In genomic region chr17:26601514-26601913, GRCm38 (mm10) we compare ENCODE assay signal across 9 mouse cellular contexts. TPM values are rescaled to one million over a fixed set of nuclear protein-coding genes. Genes with fewer than 3 reads are reported as not detected.
A peak's percentile ranks its signal among the peaks of the same experiment; 100 is the strongest.
DNase-seq lines count a peak whose midpoint lies in the region; ATAC-seq and TF ChIP-seq lines count a peak whose summit lies in the region.
"Had no signal": no experiment of that assay in that cellular context is flagged by ENCODE, and none has a peak within 500 bp of the region (broad histone marks: within the 10 kb centered on the region; RNA-seq: fewer than 3 reads in every experiment).

No protein-coding gene starts in this region.

- no peaks in the 10 kb centered on the region for H3K9me3 ChIP-seq in heart, postnatal 0 days (replicated peaks; ENCODE audit: control insufficient read depth, low read length)
- no peaks in the 10 kb centered on the region for H3K9me3 ChIP-seq in neural tube, embryonic 11.5 days (ENCODE audit: control insufficient read depth, low read length)
- H3K9me3 ChIP-seq in liver, embryonic 13.5 days (replicated peaks), result no peaks in the 10 kb centered on the region
- no peaks in the 10 kb centered on the region for H3K9me3 ChIP-seq in stomach, postnatal 0 days (ENCODE audit: control insufficient read depth, low read length)
- H3K9me3 ChIP-seq in forebrain, embryonic 13.5 days (replicated peaks), result no peaks in the 10 kb centered on the region

- H3K36me3 ChIP-seq in heart, postnatal 0 days (replicated peaks; ENCODE audit: control insufficient read depth, insufficient read depth, low read length), result no peaks in the 10 kb centered on the region
- H3K36me3 ChIP-seq in neural tube, embryonic 11.5 days (ENCODE audit: control insufficient read depth, insufficient read depth, low read length), result no peaks in the 10 kb centered on the region; the same call in 1 of the 2 replicates
- H3K36me3 ChIP-seq in liver, embryonic 13.5 days, result peaks cover 6% of the 10 kb centered on the region
- H3K36me3 ChIP-seq in stomach, postnatal 0 days (ENCODE audit: control insufficient read depth, insufficient read depth, low read length), result no peaks in the 10 kb centered on the region
- peaks cover 24% of the 10 kb centered on the region for H3K36me3 ChIP-seq in forebrain, embryonic 13.5 days (ENCODE audit: poor library complexity, severe bottlenecking)

- no peak overlapping the region for H3K4me3 ChIP-seq in heart, postnatal 0 days (ENCODE audit: low read depth, low read length)
- H3K4me3 ChIP-seq in neural tube, embryonic 11.5 days (ENCODE audit: low read depth, low read length), result no peak overlapping the region
- no peak overlapping the region for H3K4me3 ChIP-seq in liver, embryonic 13.5 days (replicated peaks)
- no peak overlapping the region for H3K4me3 ChIP-seq in stomach, postnatal 0 days (ENCODE audit: low read depth, low read length)
- no peak overlapping the region for H3K4me3 ChIP-seq in forebrain, embryonic 13.5 days

- H3K4me2 ChIP-seq in heart, postnatal 0 days (ENCODE audit: low read depth, low read length), result no peak overlapping the region
- no peak overlapping the region for H3K4me2 ChIP-seq in neural tube, embryonic 11.5 days (ENCODE audit: low read depth)
- H3K4me2 ChIP-seq in liver, embryonic 13.5 days, result peak overlapping the region; percentile 25; the same call in 1 of the 2 replicates
- H3K4me2 ChIP-seq in stomach, postnatal 0 days (replicated peaks; ENCODE audit: low read depth), result no peak overlapping the region
- H3K4me2 ChIP-seq in forebrain, embryonic 13.5 days, result no peak overlapping the region

- TF ChIP-seq CTCF in heart, postnatal 0 days (IDR thresholded peaks at IDR 0.05; ENCODE audit: low read depth), result no peak
- no peak for TF ChIP-seq CTCF in stomach, postnatal 0 days (IDR thresholded peaks at IDR 0.05; ENCODE audit: low read depth)

- H3K4me1 ChIP-seq in heart, postnatal 0 days (ENCODE audit: control insufficient read depth, insufficient read depth), result peaks cover 43% of the 10 kb centered on the region
- H3K4me1 ChIP-seq in neural tube, embryonic 11.5 days (ENCODE audit: control insufficient read depth, insufficient read depth, low read length), result peaks cover 9% of the 10 kb centered on the region; the same call in 1 of the 2 replicates
- H3K4me1 ChIP-seq in liver, embryonic 13.5 days (replicated peaks), result peaks cover 49% of the 10 kb centered on the region
- H3K4me1 ChIP-seq in stomach, postnatal 0 days (replicated peaks; ENCODE audit: control insufficient read depth, insufficient read depth), result peaks cover 14% of the 10 kb centered on the region
- H3K4me1 ChIP-seq in forebrain, embryonic 13.5 days, result peaks cover 21% of the 10 kb centered on the region

- H3K27ac ChIP-seq in heart, postnatal 0 days (ENCODE audit: low read depth), result peak overlapping the region; percentile 87
- H3K27ac ChIP-seq in neural tube, embryonic 11.5 days (ENCODE audit: low read depth, low read length), result 0 out of 2 replicates have a peak overlapping the region, but pooled peaks have one; percentile 20
- peak overlapping the region; percentile 74 for H3K27ac ChIP-seq in liver, embryonic 13.5 days
- peak overlapping the region; percentile 79 for H3K27ac ChIP-seq in stomach, postnatal 0 days (replicated peaks)
- no peak overlapping the region for H3K27ac ChIP-seq in forebrain, embryonic 13.5 days

- WGBS in heart, postnatal 0 days, result 60% methylated on average over 6 of the region's 6 CpGs
- 69% methylated on average over 6 of the region's 6 CpGs for WGBS in neural tube, embryonic 11.5 days
- 66% methylated on average over 6 of the region's 6 CpGs for WGBS in liver, embryonic 13.5 days (ENCODE audit: insufficient replicate concordance)
- 61% methylated on average over 6 of the region's 6 CpGs for WGBS in stomach, postnatal 0 days
- WGBS in forebrain, embryonic 13.5 days, result 72% methylated on average over 6 of the region's 6 CpGs

- no peak for TF ChIP-seq EP300 in heart, postnatal 0 days (IDR thresholded peaks at IDR 0.05; ENCODE audit: low read depth)
- TF ChIP-seq EP300 in stomach, postnatal 0 days (optimal IDR thresholded peaks at IDR 0.05), result no peak

- DNase-seq in heart, postnatal 0 days (ENCODE audit: low spot score), result no peak
- no peak for DNase-seq in heart, adult 8-10 months (ENCODE audit: low spot score)
- no peak for DNase-seq in neural tube, embryonic 11.5 days (ENCODE audit: low spot score)
- DNase-seq in neural tube, embryonic 10.5 days (ENCODE audit: extremely low spot score, low spot score), result no peak
- no peak for DNase-seq in liver, embryonic 13.5 days
- DNase-seq in stomach, postnatal 0 days (ENCODE audit: low spot score), result no peak
- DNase-seq: kidney, postnatal 36 days had no signal

- H3K9ac ChIP-seq in heart, postnatal 0 days (replicated peaks; ENCODE audit: low read depth, low read length), result no peak overlapping the region
- no peak overlapping the region for H3K9ac ChIP-seq in neural tube, embryonic 11.5 days (ENCODE audit: low read length)
- peak overlapping the region; percentile 30; the same call in 1 of the 2 replicates for H3K9ac ChIP-seq in liver, embryonic 13.5 days
- peak overlapping the region; percentile 31; the same call in 1 of the 2 replicates for H3K9ac ChIP-seq in stomach, postnatal 0 days (ENCODE audit: low read length)
- no peak overlapping the region for H3K9ac ChIP-seq in forebrain, embryonic 13.5 days

- no peaks in the 10 kb centered on the region for H3K27me3 ChIP-seq in heart, postnatal 0 days (ENCODE audit: control insufficient read depth, insufficient read depth, low read length)
- no peaks in the 10 kb centered on the region for H3K27me3 ChIP-seq in neural tube, embryonic 11.5 days (ENCODE audit: control insufficient read depth, insufficient read depth, low read length)
- H3K27me3 ChIP-seq in liver, embryonic 13.5 days, result no peaks in the 10 kb centered on the region
- H3K27me3 ChIP-seq in stomach, postnatal 0 days (ENCODE audit: control insufficient read depth, insufficient read depth, low read length), result no peaks in the 10 kb centered on the region
- no peaks in the 10 kb centered on the region for H3K27me3 ChIP-seq in forebrain, embryonic 13.5 days

- no peak for ATAC-seq in heart, postnatal 0 days (ENCODE audit: insufficient read depth, low read depth)
- ATAC-seq in neural tube, embryonic 11.5 days (ENCODE audit: insufficient read depth, low FRiP score, low TSS enrichment), result no peak
- ATAC-seq in liver, embryonic 13.5 days (ENCODE audit: low read depth), result 0 out of 2 replicates have a peak, but pooled peaks have one; percentile 5
- no peak for ATAC-seq in stomach, postnatal 0 days (ENCODE audit: low FRiP score, low TSS enrichment)
- no peak for ATAC-seq in forebrain, embryonic 13.5 days
- ATAC-seq in megakaryocyte-erythroid progenitor cell, adult 5-6 weeks (replicated peaks; ENCODE audit: low FRiP score, low TSS enrichment, poor library complexity, severe bottlenecking), result no peak

RNA-seq across cellular contexts. Expression of gene Dusp1, which starts 39.6 kb away (rescaled TPM):
- total RNA-seq in heart, postnatal 0 days (2014; rRNA removed; ENCODE audit: low replicate concordance), result 105 and 114 TPM in 2 replicates
- polyA plus RNA-seq in heart, postnatal 0 days (2015; fragmentation: Nextera tagmentation; extraction: Ambion mirVana), result 23.1 and 24.0 TPM in 2 replicates
- total RNA-seq in heart, adult 8-10 months (2022), result 10 to 100 TPM; 51.1 to 75.8 (median 59.4) TPM
- polyA plus RNA-seq in neural tube, embryonic 11.5 days (2014; fragmentation: Nextera tagmentation; extraction: Ambion mirVana), result 32.9 and 34.0 TPM in 2 replicates
- polyA plus RNA-seq in liver, embryonic 13.5 days (2015; fragmentation: Nextera tagmentation; extraction: Ambion mirVana), result 22.2 and 27.8 TPM in 2 replicates
- polyA plus RNA-seq in stomach, postnatal 0 days (2015; fragmentation: Nextera tagmentation; extraction: Ambion mirVana), result 27.7 and 33.1 TPM in 2 replicates
- 39.4 and 40.2 TPM in 2 replicates for polyA plus RNA-seq in forebrain, embryonic 13.5 days (2015; fragmentation: Nextera tagmentation; extraction: Ambion mirVana)
- 18.4 and 29.1 TPM in 2 replicates for total RNA-seq in megakaryocyte-erythroid progenitor cell, adult 5-6 weeks (2014; fragmentation: Nextera tagmentation)
- 73.3 and 79.0 TPM in 2 replicates for total RNA-seq in megakaryocyte-erythroid progenitor cell, adult 5-6 weeks (2017)

RNA-seq across cellular contexts. Expression of gene Ergic1, which starts 40.2 kb away (rescaled TPM):
- total RNA-seq in heart, postnatal 0 days (2014; rRNA removed; ENCODE audit: low replicate concordance), result 148 and 152 TPM in 2 replicates
- 50.8 and 53.3 TPM in 2 replicates for polyA plus RNA-seq in heart, postnatal 0 days (2015; fragmentation: Nextera tagmentation; extraction: Ambion mirVana)
- 10 to 100 TPM; 52.7 to 57.9 (median 55.4) TPM for total RNA-seq in heart, adult 8-10 months (2022)
- polyA plus RNA-seq in neural tube, embryonic 11.5 days (2014; fragmentation: Nextera tagmentation; extraction: Ambion mirVana), result 121 and 126 TPM in 2 replicates
- 35.2 and 37.0 TPM in 2 replicates for polyA plus RNA-seq in liver, embryonic 13.5 days (2015; fragmentation: Nextera tagmentation; extraction: Ambion mirVana)
- 64.2 and 65.5 TPM in 2 replicates for polyA plus RNA-seq in stomach, postnatal 0 days (2015; fragmentation: Nextera tagmentation; extraction: Ambion mirVana)
- 95.9 and 109 TPM in 2 replicates for polyA plus RNA-seq in forebrain, embryonic 13.5 days (2015; fragmentation: Nextera tagmentation; extraction: Ambion mirVana)
- total RNA-seq in megakaryocyte-erythroid progenitor cell, adult 5-6 weeks (2014; fragmentation: Nextera tagmentation), result 51.7 and 55.0 TPM in 2 replicates
- total RNA-seq in megakaryocyte-erythroid progenitor cell, adult 5-6 weeks (2017), result 31.6 and 40.3 TPM in 2 replicates

Comparison
In these comparisons a context has a peak if more than half of its experiments do, and no peak if none do; other contexts are left out.
1. H3K9ac ChIP-seq: peak in liver, embryonic 13.5 days (single experiment) and stomach, postnatal 0 days (single experiment); none in heart, postnatal 0 days (single experiment), neural tube, embryonic 11.5 days (single experiment) and forebrain, embryonic 13.5 days (single experiment).